Comparison of ENCODE assay signal across 8 mouse cellular contexts in the genomic region with DNA sequence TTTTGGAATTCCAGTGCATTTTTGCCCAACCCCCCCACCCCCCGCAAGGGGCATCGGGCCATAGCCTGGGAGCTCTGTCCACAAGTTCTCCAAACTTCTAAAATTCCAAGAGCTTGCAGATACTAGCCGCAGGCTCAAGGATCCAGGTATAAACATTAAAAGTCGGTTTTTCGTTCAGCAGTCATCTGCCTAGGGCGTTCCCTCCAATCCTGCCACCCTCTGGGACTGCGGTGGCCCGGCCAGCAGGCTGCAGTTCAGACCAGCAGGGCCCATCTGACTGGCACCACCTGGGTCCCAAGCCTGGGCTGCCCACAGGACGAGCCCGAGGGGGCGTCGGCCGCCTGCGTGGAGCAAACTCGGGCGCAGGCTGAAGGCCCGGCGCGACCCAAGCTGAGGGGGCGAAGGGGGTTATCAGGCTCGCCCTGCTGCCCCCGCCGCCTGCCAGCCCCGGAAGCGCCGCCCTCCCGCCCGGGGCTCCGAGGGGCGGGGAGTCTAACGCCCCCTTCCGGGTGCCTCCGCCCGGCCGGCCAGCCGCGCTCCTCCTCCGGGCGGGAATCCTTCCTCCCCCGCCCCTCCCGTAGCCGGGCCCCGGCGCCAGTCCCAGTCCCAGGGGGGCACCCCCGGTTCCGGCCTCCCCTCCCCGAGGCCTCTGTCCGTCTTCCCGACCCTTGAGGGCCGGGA. TPM values are rescaled to one million over a fixed set of nuclear protein-coding genes. Genes with fewer than 3 reads are reported as not detected.
DNase-seq lines count a peak whose midpoint lies in the region; ATAC-seq and TF ChIP-seq lines count a peak whose summit lies in the region.

No protein-coding gene starts in this region.

- peak; percentile 71 to 74 for DNase-seq in adrenal gland, postnatal 4 days (ENCODE audit: low spot score in 2 of 2)
- DNase-seq in kidney, postnatal 0 days (ENCODE audit: low spot score) = peak; percentile 91
- peak; percentile 92 for DNase-seq in lung, embryonic 14.5 days
- peak; percentile 93 for DNase-seq in thymus, postnatal 4 days

- H3K4me1 ChIP-seq in ES-Bruce4 (ENCODE audit: control insufficient read depth, insufficient read depth, low read length) = peaks cover 2% of the 10 kb centered on the region
- H3K4me1 ChIP-seq in embryonic fibroblast, embryonic 13.5 days (ENCODE audit: control insufficient read depth, insufficient read depth, low read length) = peaks cover 21% of the 10 kb centered on the region
- H3K4me1 ChIP-seq in heart, embryonic 11.5 days (ENCODE audit: control insufficient read depth, insufficient read depth, low read length) = peaks cover 21% of the 10 kb centered on the region
- peaks cover 14% of the 10 kb centered on the region; the same call in 1 of the 2 replicates for H3K4me1 ChIP-seq in kidney, postnatal 0 days (replicated peaks; ENCODE audit: insufficient read depth, low read length)
- peaks cover 12% of the 10 kb centered on the region for H3K4me1 ChIP-seq in lung, embryonic 14.5 days (ENCODE audit: insufficient read depth)
- peaks cover 27% of the 10 kb centered on the region for H3K4me1 ChIP-seq in olfactory bulb, adult 2 months (ENCODE audit: control insufficient read depth, insufficient read depth, low read length)

- no peaks in the 10 kb centered on the region for H3K36me3 ChIP-seq in ES-Bruce4 (ENCODE audit: control insufficient read depth, insufficient read depth, low read length, poor library complexity, severe bottlenecking)
- H3K36me3 ChIP-seq in heart, embryonic 11.5 days (ENCODE audit: control insufficient read depth, insufficient read depth, low read length) = no peaks in the 10 kb centered on the region
- no peaks in the 10 kb centered on the region for H3K36me3 ChIP-seq in kidney, postnatal 0 days (ENCODE audit: insufficient read depth, low read length)
- H3K36me3 ChIP-seq in lung, embryonic 14.5 days (ENCODE audit: insufficient read depth) = 0 out of 2 replicates have a peak, but pooled peaks cover 3% of the 10 kb centered on the region

- H3K27ac ChIP-seq in ES-Bruce4 (ENCODE audit: insufficient read depth, low read length) = peak overlapping the region; percentile 79
- peak overlapping the region; percentile 99 for H3K27ac ChIP-seq in embryonic fibroblast, embryonic 13.5 days (ENCODE audit: insufficient read depth, low read length)
- peak overlapping the region; percentile 94 for H3K27ac ChIP-seq in heart, embryonic 11.5 days (ENCODE audit: low read depth, low read length)
- peak overlapping the region; percentile 94 for H3K27ac ChIP-seq in kidney, postnatal 0 days
- peak overlapping the region; percentile 95 for H3K27ac ChIP-seq in lung, embryonic 14.5 days (ENCODE audit: low read depth)
- peak overlapping the region; percentile 94 for H3K27ac ChIP-seq in olfactory bulb, adult 2 months (ENCODE audit: insufficient read depth, low read depth, low read length)

- under 1% methylated on average over 41 of the region's 50 CpGs for WGBS in heart, embryonic 11.5 days (ENCODE audit: insufficient replicate concordance)
- under 1% methylated on average over 44 of the region's 50 CpGs for WGBS in kidney, postnatal 0 days
- 1% methylated on average over 48 of the region's 50 CpGs for WGBS in lung, embryonic 14.5 days
- 2% methylated on average over 47 of the region's 50 CpGs for WGBS in olfactory bulb, adult 2 months

- no peak for TF ChIP-seq CTCF in ES-Bruce4 (IDR thresholded peaks at IDR 0.05; ENCODE audit: low read depth, low read length)
- no peak for TF ChIP-seq CTCF in embryonic fibroblast, embryonic 13.5 days (IDR thresholded peaks at IDR 0.05; ENCODE audit: borderline replicate concordance, insufficient read depth, low read length)
- no peak; the same call in 1 of the 2 replicates for TF ChIP-seq CTCF in kidney, postnatal 0 days (IDR thresholded peaks at IDR 0.05; ENCODE audit: low read depth)
- no peak; the same call in 1 of the 2 replicates for TF ChIP-seq CTCF in lung, embryonic 14.5 days (IDR thresholded peaks at IDR 0.05; ENCODE audit: low read depth)
- no peak for TF ChIP-seq CTCF in olfactory bulb, adult 2 months (IDR thresholded peaks at IDR 0.05; ENCODE audit: insufficient read depth, low read depth, low read length)

- peak; percentile 80 for ATAC-seq in heart, embryonic 11.5 days (replicated peaks; ENCODE audit: insufficient number of reproducible peaks, low FRiP score, low TSS enrichment)
- ATAC-seq in kidney, postnatal 0 days (replicated peaks; ENCODE audit: low FRiP score, low read depth) = peak; percentile 70
- ATAC-seq in lung, embryonic 14.5 days (ENCODE audit: insufficient read depth) = peak; percentile 70

- H3K4me2 ChIP-seq in heart, embryonic 11.5 days = peak overlapping the region; percentile 89
- peak overlapping the region; percentile 66 for H3K4me2 ChIP-seq in kidney, postnatal 0 days (ENCODE audit: low read length)
- peak overlapping the region; percentile 69 for H3K4me2 ChIP-seq in lung, embryonic 14.5 days

- TF ChIP-seq EP300 in ES-Bruce4 (IDR thresholded peaks at IDR 0.05; ENCODE audit: insufficient read depth, low read depth, low read length) = no peak

- H3K27me3 ChIP-seq in ES-Bruce4 (ENCODE audit: control insufficient read depth, insufficient read depth, low read length, poor library complexity, severe bottlenecking) = no peaks in the 10 kb centered on the region
- H3K27me3 ChIP-seq in heart, embryonic 11.5 days (ENCODE audit: control insufficient read depth, insufficient read depth, low read length) = peaks cover 5% of the 10 kb centered on the region; the same call in 1 of the 2 replicates
- no peaks in the 10 kb centered on the region for H3K27me3 ChIP-seq in kidney, postnatal 0 days (ENCODE audit: insufficient read depth, low read length)
- no peaks in the 10 kb centered on the region for H3K27me3 ChIP-seq in lung, embryonic 14.5 days (ENCODE audit: insufficient read depth, low read length)

- TF ChIP-seq POLR2A in ES-Bruce4 (IDR thresholded peaks at IDR 0.05; ENCODE audit: insufficient read depth, low read length) = no peak
- TF ChIP-seq POLR2A in embryonic fibroblast, embryonic 13.5 days (IDR thresholded peaks at IDR 0.05; ENCODE audit: low read depth, low read length) = peak; percentile 58
- TF ChIP-seq POLR2A in olfactory bulb, adult 2 months (IDR thresholded peaks at IDR 0.05; ENCODE audit: insufficient read depth, low read depth, low read length) = no peak

- peak overlapping the region; percentile 91 for H3K9ac ChIP-seq in ES-Bruce4 (ENCODE audit: low read depth, poor library complexity, severe bottlenecking)
- peak overlapping the region; percentile 97 for H3K9ac ChIP-seq in heart, embryonic 11.5 days (ENCODE audit: low read depth, low read length)
- peak overlapping the region; percentile 81 for H3K9ac ChIP-seq in kidney, postnatal 0 days (ENCODE audit: low read depth, low read length)
- peak overlapping the region; percentile 95 for H3K9ac ChIP-seq in lung, embryonic 14.5 days

- peak overlapping the region; percentile 97 for H3K4me3 ChIP-seq in ES-Bruce4 (ENCODE audit: low read depth, low read length)
- peak overlapping the region; percentile 86 for H3K4me3 ChIP-seq in embryonic fibroblast, embryonic 13.5 days (ENCODE audit: insufficient read depth, low read length)
- peak overlapping the region; percentile 89 for H3K4me3 ChIP-seq in heart, embryonic 11.5 days (ENCODE audit: low read depth, low read length)
- H3K4me3 ChIP-seq in kidney, postnatal 0 days (replicated peaks; ENCODE audit: low read depth, low read length) = peak overlapping the region; percentile 70
- peak overlapping the region; percentile 95 for H3K4me3 ChIP-seq in lung, embryonic 14.5 days (ENCODE audit: low read depth, low read length)
- H3K4me3 ChIP-seq in olfactory bulb, adult 2 months (ENCODE audit: insufficient read depth, low read depth, low read length) = peak overlapping the region; percentile 99

- H3K9me3 ChIP-seq in ES-Bruce4 (replicated peaks; ENCODE audit: control insufficient read depth, insufficient read depth, low read length, poor library complexity, severe bottlenecking) = no peaks in the 10 kb centered on the region
- no peaks in the 10 kb centered on the region for H3K9me3 ChIP-seq in heart, embryonic 11.5 days (replicated peaks; ENCODE audit: control insufficient read depth, low read length)
- no peaks in the 10 kb centered on the region for H3K9me3 ChIP-seq in kidney, postnatal 0 days (replicated peaks; ENCODE audit: low read length)
- no peaks in the 10 kb centered on the region for H3K9me3 ChIP-seq in lung, embryonic 14.5 days (ENCODE audit: low read depth, low read length)

RNA-seq across cellular contexts. Expression of a gene that starts 5.7 kb away (rescaled TPM):
- 29.0 and 30.5 TPM in 2 replicates for polyA plus RNA-seq in ES-Bruce4 (2011; ENCODE audit: insufficient read depth, insufficient read length, low read depth, missing spikeins)
- 10 to 100 TPM; 23.3 to 26.0 TPM for total RNA-seq in adrenal gland, postnatal 4 days (2021)
- 11.9 and 12.3 TPM in 2 replicates for polyA plus RNA-seq in embryonic fibroblast, embryonic 13.5 days (2011; ENCODE audit: insufficient read length, low read depth, missing spikeins)
- polyA plus RNA-seq in heart, embryonic 11.5 days (2014; fragmentation: Nextera tagmentation; extraction: Ambion mirVana) = 17.3 and 17.9 TPM in 2 replicates
- polyA plus RNA-seq in kidney, postnatal 0 days (2015; fragmentation: Nextera tagmentation; extraction: Ambion mirVana) = 16.3 and 16.4 TPM in 2 replicates
- 22.3 and 23.7 TPM in 2 replicates for polyA plus RNA-seq in lung, embryonic 14.5 days (2014; fragmentation: Nextera tagmentation; extraction: Ambion mirVana)
- not detected in 2 replicates for polyA plus RNA-seq in olfactory bulb, adult 2 months (2012; ENCODE audit: insufficient read depth, insufficient read length, low replicate concordance, missing spikeins)

RNA-seq across cellular contexts. Expression of a gene that starts 33.3 kb away (rescaled TPM):
- 23.6 and 24.1 TPM in 2 replicates for polyA plus RNA-seq in ES-Bruce4 (2011; ENCODE audit: insufficient read depth, insufficient read length, low read depth, missing spikeins)
- 10 to 100 TPM; 27.5 to 35.0 TPM for total RNA-seq in adrenal gland, postnatal 4 days (2021)
- 6.8 and 8.3 TPM in 2 replicates for polyA plus RNA-seq in embryonic fibroblast, embryonic 13.5 days (2011; ENCODE audit: insufficient read length, low read depth, missing spikeins)
- 63.9 and 68.0 TPM in 2 replicates for polyA plus RNA-seq in heart, embryonic 11.5 days (2014; fragmentation: Nextera tagmentation; extraction: Ambion mirVana)
- polyA plus RNA-seq in kidney, postnatal 0 days (2015; fragmentation: Nextera tagmentation; extraction: Ambion mirVana) = 31.7 and 33.2 TPM in 2 replicates
- polyA plus RNA-seq in lung, embryonic 14.5 days (2014; fragmentation: Nextera tagmentation; extraction: Ambion mirVana) = 18.4 and 19.5 TPM in 2 replicates
- not detected in 2 replicates for polyA plus RNA-seq in olfactory bulb, adult 2 months (2012; ENCODE audit: insufficient read depth, insufficient read length, low replicate concordance, missing spikeins)

RNA-seq across cellular contexts. Expression of a gene that starts 36.1 kb away (rescaled TPM):
- 12.4 and 13.5 TPM in 2 replicates for polyA plus RNA-seq in ES-Bruce4 (2011; ENCODE audit: insufficient read depth, insufficient read length, low read depth, missing spikeins)
- under 1 TPM; 0.42 TPM for total RNA-seq in adrenal gland, postnatal 4 days (2021)
- polyA plus RNA-seq in embryonic fibroblast, embryonic 13.5 days (2011; ENCODE audit: insufficient read length, low read depth, missing spikeins) = 0.33 and 0.35 TPM in 2 replicates
- 0.07 and 0.11 TPM in 2 replicates for polyA plus RNA-seq in heart, embryonic 11.5 days (2014; fragmentation: Nextera tagmentation; extraction: Ambion mirVana)
- 1.5 and 2.0 TPM in 2 replicates for polyA plus RNA-seq in kidney, postnatal 0 days (2015; fragmentation: Nextera tagmentation; extraction: Ambion mirVana)
- polyA plus RNA-seq in lung, embryonic 14.5 days (2014; fragmentation: Nextera tagmentation; extraction: Ambion mirVana) = 0.22 and 0.43 TPM in 2 replicates
- polyA plus RNA-seq in olfactory bulb, adult 2 months (2012; ENCODE audit: insufficient read depth, insufficient read length, low replicate concordance, missing spikeins) = not detected in 2 replicates

RNA-seq across cellular contexts. Expression of a gene that starts 49.1 kb away (rescaled TPM):
- 10.9 and 11.1 TPM in 2 replicates for polyA plus RNA-seq in ES-Bruce4 (2011; ENCODE audit: insufficient read depth, insufficient read length, low read depth, missing spikeins)
- total RNA-seq in adrenal gland, postnatal 4 days (2021) = 1 to 10 TPM in 1 of 2 experiments, under 1 TPM in 1; 0.28 to 7.8 TPM
- not detected in 2 replicates for polyA plus RNA-seq in embryonic fibroblast, embryonic 13.5 days (2011; ENCODE audit: insufficient read length, low read depth, missing spikeins)
- polyA plus RNA-seq in heart, embryonic 11.5 days (2014; fragmentation: Nextera tagmentation; extraction: Ambion mirVana) = 0.23 and 0.50 TPM in 2 replicates
- 76.5 and 88.2 TPM in 2 replicates for polyA plus RNA-seq in kidney, postnatal 0 days (2015; fragmentation: Nextera tagmentation; extraction: Ambion mirVana)
- 24.1 and 30.8 TPM in 2 replicates for polyA plus RNA-seq in lung, embryonic 14.5 days (2014; fragmentation: Nextera tagmentation; extraction: Ambion mirVana)
- not detected in 2 replicates for polyA plus RNA-seq in olfactory bulb, adult 2 months (2012; ENCODE audit: insufficient read depth, insufficient read length, low replicate concordance, missing spikeins)

RNA-seq across cellular contexts. Expression of a gene that starts 52.7 kb away (rescaled TPM):
- polyA plus RNA-seq in ES-Bruce4 (2011; ENCODE audit: insufficient read depth, insufficient read length, low read depth, missing spikeins) = 6.8 and 7.4 TPM in 2 replicates
- total RNA-seq in adrenal gland, postnatal 4 days (2021) = 10 to 100 TPM; 28.8 to 29.7 TPM
- 6.9 and 9.7 TPM in 2 replicates for polyA plus RNA-seq in embryonic fibroblast, embryonic 13.5 days (2011; ENCODE audit: insufficient read length, low read depth, missing spikeins)
- 13.9 and 16.6 TPM in 2 replicates for polyA plus RNA-seq in heart, embryonic 11.5 days (2014; fragmentation: Nextera tagmentation; extraction: Ambion mirVana)
- 41.6 and 46.6 TPM in 2 replicates for polyA plus RNA-seq in kidney, postnatal 0 days (2015; fragmentation: Nextera tagmentation; extraction: Ambion mirVana)
- 24.5 and 30.2 TPM in 2 replicates for polyA plus RNA-seq in lung, embryonic 14.5 days (2014; fragmentation: Nextera tagmentation; extraction: Ambion mirVana)
- polyA plus RNA-seq in olfactory bulb, adult 2 months (2012; ENCODE audit: insufficient read depth, insufficient read length, low replicate concordance, missing spikeins) = not detected in 2 replicates

Comparison
In these comparisons a context has a peak if more than half of its experiments do, and no peak if none do; other contexts are left out.
1. Peak in every context shown above with its lines: DNase-seq, ATAC-seq, H3K4me3 ChIP-seq and H3K27ac ChIP-seq.